Mouse (Mus musculus) E14TG2a.4 (cell line): ENCODE data around the gene Rab5b.

Experiments used
- CTCF ChIP-seq: conservative IDR thresholded peaks from 2 replicates; pipeline ENCODE4 v1.5.1; 2014; ENCODE audit warnings: low read length
- NANOG ChIP-seq: IDR thresholded peaks from 2 replicates; pipeline ENCODE4 v1.6.1; 2014; ENCODE audit warnings: borderline replicate concordance, low read length, mixed read lengths

DNA sequence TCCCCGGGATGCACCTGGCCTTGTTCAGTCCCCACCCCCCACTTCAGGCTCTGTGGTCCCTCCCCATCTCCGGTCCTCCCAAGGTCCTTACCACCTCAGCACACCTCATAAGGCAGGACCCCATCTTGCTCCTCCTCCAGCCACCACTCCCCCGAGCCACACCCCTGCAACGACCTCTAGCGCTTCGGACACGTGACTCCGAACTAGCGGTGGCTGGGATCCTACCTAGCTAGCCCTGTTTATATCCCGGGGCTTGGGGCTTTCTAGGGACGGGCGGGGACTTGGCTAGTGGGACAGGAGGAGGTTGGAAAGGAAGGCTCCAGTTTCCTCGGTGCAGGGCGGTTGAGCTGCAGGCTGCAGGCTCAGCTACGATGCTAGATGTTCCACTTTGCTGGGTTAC, 41.4 kb upstream of the Rab5b start:
- TF ChIP-seq CTCF = no peak
- no peak for TF ChIP-seq NANOG
